Mouse (Mus musculus) embryonic facial prominence, embryonic 15.5 days (tissue): ENCODE data around the gene Stpg3. TPM values are rescaled to one million over a fixed set of nuclear protein-coding genes. Genes with fewer than 3 reads are reported as not detected.
A peak's percentile ranks its signal among the peaks of the same experiment; 100 is the strongest.

Experiments
- ATAC-seq: fragments of 200-750 bp; cut with Nextera tagmentation; 2 replicates; pipeline ENCODE4 v1.8.0; 2017; ENCODE audit warnings: low read depth, moderate TSS enrichment; ENCODE audit not compliant: insufficient number of reproducible peaks, low FRiP score, low TSS enrichment
- H3K27ac ChIP-seq: fragments of 300-500 bp; sonication (generic); replicated peaks from 2 replicates; pipeline ENCODE4 v1.5.1; 2015; ENCODE audit warnings: mild to moderate bottlenecking, inconsistent platforms
- H3K27me3 ChIP-seq: fragments of 300-500 bp; sonication (generic); 2 replicates; pipeline ENCODE4 v1.6.1; 2015; ENCODE audit warnings: inconsistent platforms
- H3K36me3 ChIP-seq: fragments of 300-500 bp; sonication (generic); 2 replicates; pipeline ENCODE4 v1.6.1; 2015; ENCODE audit warnings: mild to moderate bottlenecking, inconsistent platforms
- H3K4me1 ChIP-seq: fragments of 300-500 bp; sonication (generic); 2 replicates; pipeline ENCODE4 v1.6.1; 2015; ENCODE audit warnings: inconsistent platforms
- H3K4me2 ChIP-seq: fragments of 300-500 bp; sonication (generic); replicated peaks from 2 replicates; pipeline ENCODE4 v1.6.1; 2015; ENCODE audit warnings: mild to moderate bottlenecking, inconsistent platforms
- H3K4me3 ChIP-seq: fragments of 300-500 bp; sonication (generic); replicated peaks from 2 replicates; pipeline ENCODE4 v1.5.1; 2015; ENCODE audit warnings: mild to moderate bottlenecking, inconsistent platforms
- H3K9ac ChIP-seq: fragments of 300-500 bp; sonication (generic); 2 replicates; pipeline ENCODE4 v1.6.1; 2015; ENCODE audit warnings: inconsistent platforms
- H3K9me3 ChIP-seq: fragments of 300-500 bp; sonication (generic); replicated peaks from 2 replicates; pipeline ENCODE4 v1.6.1; 2016; ENCODE audit warnings: inconsistent platforms
- WGBS: fragments of 180-500 bp; shearing (Covaris S2); methylation state at CpG from one replicate; pipeline ENCODE4 v1.1.7; 2015; 5-methylcytosine and 5-hydroxymethylcytosine counted together
- polyA plus RNA-seq: library from polyadenylated mRNA; unstranded; fragments of >200 nt; fragmentation: Nextera tagmentation; extraction: Ambion mirVana; gene quantifications from 2 replicates; pipeline ENCODE4 v1.2.1, GENCODE M21; 2015

Stpg3 gene
- polyA plus RNA-seq, 1 experiment from 2014 or later: not detected

DNA sequence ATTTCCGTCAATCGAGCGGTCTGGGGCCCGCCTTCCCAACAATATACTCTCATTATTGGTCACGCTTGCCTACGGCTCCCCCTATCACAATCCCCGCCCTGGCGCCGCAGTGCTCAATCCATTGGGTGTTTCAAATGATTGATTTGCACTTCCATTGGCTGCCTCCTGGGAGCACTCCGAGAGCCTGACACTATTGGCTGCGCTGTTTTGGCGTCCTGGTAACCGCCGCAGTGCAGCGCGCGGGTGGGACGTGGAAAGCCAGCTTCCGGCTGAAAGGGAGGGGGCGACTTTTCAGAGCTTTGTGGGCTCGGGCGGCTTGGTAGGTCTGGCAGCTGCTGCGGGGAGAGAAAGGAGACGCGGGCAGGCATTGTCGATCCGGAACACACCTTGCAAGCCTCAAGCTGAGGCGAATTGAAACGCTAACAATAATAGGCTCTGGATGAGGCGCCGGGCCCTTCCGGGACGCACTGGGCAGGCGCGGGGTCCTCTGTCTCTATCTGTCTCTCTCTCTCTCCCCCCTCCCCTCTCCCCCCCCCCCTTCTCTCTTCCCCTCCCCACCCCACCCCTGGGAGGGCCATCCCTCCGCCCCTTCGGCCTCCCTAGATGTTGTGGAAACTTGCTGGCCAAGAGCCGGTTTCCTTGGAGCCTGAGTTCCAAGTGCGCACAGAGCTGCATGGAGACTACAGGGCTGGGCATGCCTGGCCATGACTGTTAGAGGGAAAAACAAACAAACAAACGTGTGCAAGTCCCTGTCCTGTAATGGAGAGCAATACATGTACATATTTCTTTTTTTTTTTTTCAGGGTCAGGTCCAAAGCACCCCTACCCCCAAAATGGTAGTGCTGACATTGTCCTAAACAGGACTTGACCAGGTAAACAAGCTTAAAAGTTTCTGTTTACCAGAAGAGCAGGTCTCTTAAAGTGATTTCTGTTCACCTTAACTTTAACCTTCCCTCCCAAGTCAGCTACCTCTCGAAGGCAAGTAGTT is 10.6 kb upstream of the Stpg3 start:
- H3K9me3 ChIP-seq: no peaks in the 10 kb centered on the region
- H3K27ac ChIP-seq: peak overlapping the region; percentile 97
- peak; percentile 96 for ATAC-seq
- 2% methylated on average over 41 of the region's 41 CpGs for WGBS
- peak overlapping the region; percentile 47 for H3K4me2 ChIP-seq
- peak overlapping the region; percentile 96 for H3K4me3 ChIP-seq
- 0 out of 2 replicates have a peak, but pooled peaks cover 8% of the 10 kb centered on the region for H3K36me3 ChIP-seq
- H3K9ac ChIP-seq: 0 out of 2 replicates have a peak overlapping the region, but pooled peaks have one; percentile 16
- no peaks in the 10 kb centered on the region for H3K27me3 ChIP-seq
- H3K4me1 ChIP-seq: peaks cover 27% of the 10 kb centered on the region

GRCm38 (mm10) chr2:25224492-25224765 is 10.0 kb upstream of the Stpg3 start, which contains the start of gene Tubb4b:
Gene Tubb4b (minus strand): TSS chr2:25224702.
- peak within 1 kb of the TSS; percentile 79 for H3K9ac ChIP-seq
- peak within 1 kb of the TSS; percentile 97 for H3K27ac ChIP-seq
- peaks cover 27% of the 10 kb centered on the region for H3K4me1 ChIP-seq
- H3K36me3 ChIP-seq: 0 out of 2 replicates have a peak, but pooled peaks cover 8% of the 10 kb centered on the region
- H3K9me3 ChIP-seq: no peaks in the 10 kb centered on the region
- H3K27me3 ChIP-seq: no peaks in the 10 kb centered on the region
- no peak for ATAC-seq
- peak within 1 kb of the TSS; percentile 96 for H3K4me3 ChIP-seq
- WGBS: under 1% methylated on average over 17 of the region's 17 CpGs
- H3K4me2 ChIP-seq: peak within 1 kb of the TSS; percentile 87

GRCm38 (mm10) chr2:25223681-25224491 is 9.4 kb upstream of the Stpg3 start:
- Histone ChIP-seq H3K27ac (peak overlapping the region; percentile 96), H3K4me3 (peak overlapping the region; percentile 96), H3K36me3 (0 out of 2 replicates have a peak, but pooled peaks cover 8% of the 10 kb centered on the region), H3K9ac (peak overlapping the region; percentile 79), H3K4me2 (peak overlapping the region; percentile 87), H3K27me3 (no peaks in the 10 kb centered on the region), H3K4me1 (peaks cover 24% of the 10 kb centered on the region), H3K9me3 (no peaks in the 10 kb centered on the region)
- WGBS: under 1% methylated on average over 52 of the region's 53 CpGs
- ATAC-seq: peak; percentile 16

DNA sequence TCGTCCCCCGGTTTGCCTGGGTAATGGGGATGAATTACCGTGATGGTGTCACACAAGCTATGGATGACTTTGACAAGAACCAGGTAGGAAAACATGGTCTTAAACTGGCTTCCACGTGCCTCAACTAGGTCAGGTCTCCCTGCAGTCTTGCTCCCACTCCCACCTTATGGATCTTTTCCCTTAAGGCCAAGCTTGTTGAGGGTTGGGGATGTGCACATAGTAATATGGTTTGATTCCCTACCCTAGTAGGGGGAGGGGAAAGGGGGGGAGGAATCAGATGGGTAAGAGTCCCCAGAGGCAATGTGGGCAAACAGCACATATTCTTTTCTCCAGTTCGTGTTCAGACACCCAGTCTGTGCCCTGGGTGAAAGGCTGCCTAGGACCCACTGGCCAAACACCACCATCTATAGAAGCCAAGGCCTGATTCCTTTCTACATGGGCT is 6.9 kb upstream of the Stpg3 start:
- Histone ChIP-seq H3K4me1 (peaks cover 15% of the 10 kb centered on the region), H3K9ac (no peak overlapping the region), H3K4me3 (no peak overlapping the region), H3K27ac (no peak overlapping the region), H3K4me2 (no peak overlapping the region), H3K9me3 (no peaks in the 10 kb centered on the region), H3K27me3 (no peaks in the 10 kb centered on the region), H3K36me3 (0 out of 2 replicates have a peak, but pooled peaks cover 8% of the 10 kb centered on the region)
- WGBS: 68% methylated on average over 5 of the region's 5 CpGs
- no peak for ATAC-seq

GRCm38 (mm10) chr2:25218445-25218844 is 4.0 kb upstream of the Stpg3 start, which contains the start of gene Fam166a:
Gene Fam166a (plus strand): TSS chr2:25218745.
- Histone ChIP-seq H3K9me3 (no peaks in the 10 kb centered on the region), H3K4me2 (no peak within 1 kb of the TSS), H3K4me1 (peaks cover 4% of the 10 kb centered on the region), H3K9ac (no peak within 1 kb of the TSS), H3K27ac (no peak within 1 kb of the TSS), H3K27me3 (no peaks in the 10 kb centered on the region), H3K4me3 (no peak within 1 kb of the TSS), H3K36me3 (0 out of 2 replicates have a peak, but pooled peaks cover 8% of the 10 kb centered on the region)
- no peak for ATAC-seq

DNA sequence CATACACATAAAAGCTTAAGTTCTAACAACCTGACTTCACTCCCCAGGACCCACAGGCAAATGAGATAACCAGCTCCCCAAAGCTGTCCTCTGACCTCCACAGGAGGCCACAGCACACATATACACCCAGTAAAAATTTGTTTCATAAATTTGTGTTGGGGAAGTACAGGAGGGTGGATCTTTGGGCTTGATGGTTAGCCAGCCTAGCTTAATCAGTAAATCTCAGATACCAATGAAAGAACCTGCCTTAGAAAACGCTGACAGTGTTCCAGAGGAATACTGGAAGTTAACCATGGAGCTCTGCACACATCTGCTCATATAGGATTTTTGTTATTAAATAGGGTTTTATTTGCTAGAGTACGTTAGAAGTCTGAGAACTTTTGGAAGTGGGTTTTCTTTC is 3.2 kb upstream of the Stpg3 start:
- Histone ChIP-seq H3K27ac (no peak overlapping the region), H3K9ac (no peak overlapping the region), H3K4me2 (no peak overlapping the region), H3K4me3 (no peak overlapping the region), H3K4me1 (no peaks in the 10 kb centered on the region), H3K9me3 (no peaks in the 10 kb centered on the region), H3K36me3 (0 out of 2 replicates have a peak, but pooled peaks cover 8% of the 10 kb centered on the region), H3K27me3 (no peaks in the 10 kb centered on the region)
- WGBS: 60% methylated on average over 2 of the region's 2 CpGs
- no peak for ATAC-seq

- no peak overlapping the region for H3K27ac ChIP-seq
- no peaks in the 10 kb centered on the region for H3K9me3 ChIP-seq
- H3K36me3 ChIP-seq: 0 out of 2 replicates have a peak, but pooled peaks cover 6% of the 10 kb centered on the region
- H3K4me1 ChIP-seq: peaks cover 20% of the 10 kb centered on the region
- H3K4me3 ChIP-seq: no peak overlapping the region
- no peaks in the 10 kb centered on the region for H3K27me3 ChIP-seq
- H3K4me2 ChIP-seq: no peak overlapping the region
- ATAC-seq: no peak
- 64% methylated on average over 23 of the region's 23 CpGs for WGBS
- H3K9ac ChIP-seq: no peak overlapping the region
These were observed 1.1 kb downstream of the Stpg3 start for GRCm38 (mm10) chr2:25213266-25213865.

DNA sequence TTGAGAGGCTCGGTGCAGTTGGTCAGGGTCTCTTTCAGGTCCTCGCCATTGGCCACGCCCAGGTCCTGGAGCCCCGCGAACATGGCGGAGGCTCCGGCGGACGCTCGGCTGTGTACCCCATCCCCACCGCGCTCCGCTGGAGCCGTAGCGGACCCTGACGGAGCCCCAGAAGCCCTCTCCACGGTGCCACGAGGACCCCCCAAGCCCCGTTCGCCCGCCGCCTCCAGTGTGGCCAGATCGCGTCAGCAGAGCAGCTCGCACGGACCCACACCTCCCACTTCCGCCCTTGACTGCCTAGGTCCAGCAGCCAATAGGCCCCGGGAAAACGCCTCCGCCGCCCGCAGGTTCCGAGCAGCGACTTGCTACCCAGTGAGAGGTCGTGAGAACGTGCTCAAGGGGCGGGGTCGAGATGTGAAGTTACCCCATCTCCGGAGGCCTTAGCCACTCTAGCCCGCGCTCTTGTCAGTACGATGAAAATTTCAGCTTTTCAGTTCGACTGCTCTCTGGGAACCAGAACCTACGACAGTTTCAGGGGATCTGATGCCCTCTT is 3.2 kb downstream of the Stpg3 start, which contains the start of gene Nelfb:
Gene Nelfb, minus strand, starts transcription at position 369 of the 550 bp plus-strand sequence.
- Histone ChIP-seq H3K9me3 (no peaks in the 10 kb centered on the region), H3K4me3 (peak within 1 kb of the TSS; percentile 93), H3K27ac (peak within 1 kb of the TSS; percentile 93), H3K9ac (peak within 1 kb of the TSS; percentile 91), H3K36me3 (peaks cover 23% of the 10 kb centered on the region), H3K4me2 (peak within 1 kb of the TSS; percentile 87), H3K4me1 (peaks cover 21% of the 10 kb centered on the region), H3K27me3 (no peaks in the 10 kb centered on the region)
- ATAC-seq: peak; percentile 92
- under 1% methylated on average over 44 of the region's 44 CpGs for WGBS

- Histone ChIP-seq H3K4me2 (peak overlapping the region; percentile 87), H3K4me1 (peaks cover 21% of the 10 kb centered on the region), H3K27ac (peak overlapping the region; percentile 93), H3K36me3 (peaks cover 28% of the 10 kb centered on the region), H3K4me3 (peak overlapping the region; percentile 93), H3K9me3 (no peaks in the 10 kb centered on the region), H3K9ac (peak overlapping the region; percentile 91), H3K27me3 (no peaks in the 10 kb centered on the region)
- under 1% methylated on average over 24 of the region's 24 CpGs for WGBS
- no peak for ATAC-seq
These were observed 3.8 kb downstream of the Stpg3 start for GRCm38 (mm10) chr2:25210686-25211085.

GRCm38 (mm10) chr2:25207593-25207992 is 6.8 kb downstream of the Stpg3 start:
- H3K27ac ChIP-seq: no peak overlapping the region
- H3K4me2 ChIP-seq: no peak overlapping the region
- 81% methylated on average over 1 of the region's 1 CpGs for WGBS
- H3K4me1 ChIP-seq: peaks cover 21% of the 10 kb centered on the region
- H3K27me3 ChIP-seq: no peaks in the 10 kb centered on the region
- ATAC-seq: no peak
- peaks cover 59% of the 10 kb centered on the region for H3K36me3 ChIP-seq
- no peak overlapping the region for H3K4me3 ChIP-seq
- H3K9me3 ChIP-seq: no peaks in the 10 kb centered on the region
- no peak overlapping the region for H3K9ac ChIP-seq
